Mouse (Mus musculus): ENCODE results near the gene Nxnl2. TPM values are rescaled to one million over a fixed set of nuclear protein-coding genes. Genes with fewer than 3 reads are reported as not detected.

Nxnl2 gene
- polyA plus RNA-seq (2015; fragmentation: Nextera tagmentation; extraction: Ambion mirVana), result 1.0 and 1.3 TPM in 2 replicates

DNA sequence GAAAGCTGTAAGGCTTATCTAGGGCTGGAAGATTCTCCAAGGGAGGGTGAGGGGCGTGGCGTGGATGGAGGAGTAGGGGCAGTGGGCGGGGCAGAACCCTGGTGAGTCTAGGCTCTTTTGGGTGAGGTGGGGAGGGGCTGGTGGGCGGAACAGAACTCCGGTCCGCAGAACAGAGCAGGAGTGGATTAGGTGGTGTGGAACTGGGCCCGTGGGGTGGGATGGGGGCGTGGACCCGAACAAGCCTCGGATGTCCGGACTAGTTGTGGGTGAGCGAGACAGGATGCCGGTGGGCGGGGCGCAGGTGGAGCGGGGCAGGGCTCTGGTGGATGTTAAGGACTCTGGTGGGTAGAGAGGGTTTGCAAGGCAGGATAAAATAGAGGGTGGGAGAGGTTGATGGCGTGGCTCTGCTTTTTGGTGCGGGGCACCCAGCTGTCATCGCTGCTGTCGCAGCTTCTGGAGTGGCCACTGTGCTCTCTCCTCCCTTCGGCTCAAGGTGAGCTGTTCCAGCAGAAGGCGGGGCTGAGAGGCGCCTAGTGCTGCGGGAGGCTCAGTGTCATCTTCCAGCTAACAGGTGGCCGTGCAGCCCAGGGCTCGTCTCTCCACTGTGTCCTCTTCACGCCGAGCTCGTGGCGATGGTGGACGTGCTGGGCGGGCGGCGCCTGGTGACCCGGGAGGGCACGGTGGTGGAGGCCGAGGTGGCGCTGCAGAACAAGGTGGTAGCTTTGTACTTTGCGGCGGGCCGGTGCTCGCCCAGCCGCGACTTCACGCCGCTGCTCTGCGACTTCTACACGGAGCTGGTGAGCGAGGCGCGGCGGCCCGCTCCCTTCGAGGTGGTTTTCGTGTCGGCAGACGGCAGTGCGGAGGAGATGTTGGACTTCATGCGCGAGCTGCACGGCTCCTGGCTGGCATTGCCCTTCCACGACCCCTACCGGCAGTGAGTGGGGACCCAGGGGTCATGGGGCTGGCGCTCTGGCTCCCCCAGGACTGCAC is at the start of gene Nxnl2:
Nxnl2 (plus strand) TSS at position 332 of the 990 bp plus-strand sequence.
- H3K27me3 ChIP-seq (replicated peaks; ENCODE audit: insufficient read depth, low read length), result no peaks in the 10 kb centered on the region
- peak within 1 kb of the TSS; percentile 42 for H3K4me3 ChIP-seq (ENCODE audit: low read depth, low read length)
- no peaks in the 10 kb centered on the region for H3K36me3 ChIP-seq (ENCODE audit: insufficient read depth, low read length)
- no peak within 1 kb of the TSS for H3K27ac ChIP-seq (ENCODE audit: low read length)
- H3K9ac ChIP-seq (replicated peaks; ENCODE audit: low read depth), result no peak within 1 kb of the TSS
- peak; percentile 60 for DNase-seq (ENCODE audit: low spot score)
- peak; percentile 69 for ATAC-seq
- under 1% methylated on average over 48 of the region's 64 CpGs for WGBS
- H3K4me2 ChIP-seq (replicated peaks; ENCODE audit: low read depth, low read length), result peak within 1 kb of the TSS; percentile 87
- peak; percentile 74 for TF ChIP-seq CTCF (IDR thresholded peaks at IDR 0.05)
- TF ChIP-seq EP300 (IDR thresholded peaks at IDR 0.05), result no peak
- no peaks in the 10 kb centered on the region for H3K4me1 ChIP-seq (ENCODE audit: insufficient read depth, low read depth, low read length)
- no peaks in the 10 kb centered on the region for H3K9me3 ChIP-seq (ENCODE audit: low read length)

DNA sequence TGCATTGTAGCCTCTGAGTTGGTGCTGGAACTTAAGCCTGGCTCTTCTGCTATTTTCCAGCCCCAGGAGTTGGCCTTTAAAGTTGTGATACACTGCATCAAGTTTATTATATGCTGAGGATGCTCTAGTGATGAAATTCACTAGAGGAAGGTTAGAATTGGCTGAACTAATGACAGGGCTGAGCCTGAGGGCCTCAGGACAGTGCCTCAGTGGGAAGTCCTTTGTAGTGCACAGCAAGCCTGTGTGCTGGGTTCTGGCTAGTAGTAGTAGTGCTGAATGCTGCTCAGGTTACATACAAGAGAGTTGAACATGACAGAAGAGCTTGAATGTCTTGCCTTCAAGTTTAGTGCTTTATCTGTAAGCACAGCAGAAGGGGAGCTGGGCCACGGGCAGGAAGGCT is 48.9 kb upstream of the Nxnl2 start:
- Histone ChIP-seq H3K9me3 (ENCODE audit: low read length) (no peaks in the 10 kb centered on the region), H3K9ac (replicated peaks; ENCODE audit: low read depth) (no peak overlapping the region), H3K27ac (ENCODE audit: low read length) (no peak overlapping the region)

DNA sequence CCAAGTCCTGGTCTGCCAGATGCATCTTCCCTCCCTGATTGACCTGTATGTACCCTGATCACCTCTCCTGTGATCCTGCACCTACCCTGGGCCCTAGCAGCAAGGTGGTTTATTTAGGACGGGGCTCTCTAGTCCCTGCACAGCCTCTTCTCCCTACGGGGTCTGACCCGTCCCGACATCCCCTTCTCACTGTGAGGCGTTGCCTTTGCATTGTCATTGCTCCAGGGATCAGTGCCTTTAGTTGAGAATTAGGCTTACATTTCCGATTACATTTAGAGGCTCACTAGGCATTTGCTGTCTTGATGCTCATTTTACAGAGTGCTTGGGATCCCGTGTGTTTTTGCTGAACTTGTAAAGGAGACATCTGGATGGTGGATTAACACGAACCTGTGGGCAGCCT is 48.1 kb upstream of the Nxnl2 start:
- Histone ChIP-seq H3K36me3 (ENCODE audit: insufficient read depth, low read length) (no peaks in the 10 kb centered on the region), H3K27ac (ENCODE audit: low read length) (no peak overlapping the region), H3K4me2 (replicated peaks; ENCODE audit: low read depth, low read length) (no peak overlapping the region), H3K9ac (replicated peaks; ENCODE audit: low read depth) (no peak overlapping the region), H3K9me3 (ENCODE audit: low read length) (no peaks in the 10 kb centered on the region), H3K4me1 (ENCODE audit: insufficient read depth, low read depth, low read length) (peaks cover 21% of the 10 kb centered on the region; the same call in 1 of the 2 replicates), H3K4me3 (ENCODE audit: low read depth, low read length) (no peak overlapping the region), H3K27me3 (replicated peaks; ENCODE audit: insufficient read depth, low read length) (no peaks in the 10 kb centered on the region)
- ATAC-seq (no peak), DNase-seq (ENCODE audit: low spot score) (no peak)
- TF ChIP-seq CTCF (IDR thresholded peaks at IDR 0.05), result no peak
- TF ChIP-seq EP300 (IDR thresholded peaks at IDR 0.05), result no peak
- WGBS, result 85% methylated on average over 8 of the region's 8 CpGs

More for the DNA sequence above, 48.9 kb upstream of the Nxnl2 start:
- Histone ChIP-seq H3K27me3 (replicated peaks; ENCODE audit: insufficient read depth, low read length) (no peaks in the 10 kb centered on the region), H3K4me2 (replicated peaks; ENCODE audit: low read depth, low read length) (no peak overlapping the region), H3K36me3 (ENCODE audit: insufficient read depth, low read length) (no peaks in the 10 kb centered on the region), H3K4me1 (ENCODE audit: insufficient read depth, low read depth, low read length) (peaks cover 18% of the 10 kb centered on the region; the same call in 1 of the 2 replicates), H3K4me3 (ENCODE audit: low read depth, low read length) (no peak overlapping the region)
- ATAC-seq (no peak), DNase-seq (ENCODE audit: low spot score) (no peak)
- TF ChIP-seq EP300 (IDR thresholded peaks at IDR 0.05) (no peak), CTCF (IDR thresholded peaks at IDR 0.05) (no peak)
- 35% methylated on average over 1 of the region's 1 CpGs for WGBS

DNA sequence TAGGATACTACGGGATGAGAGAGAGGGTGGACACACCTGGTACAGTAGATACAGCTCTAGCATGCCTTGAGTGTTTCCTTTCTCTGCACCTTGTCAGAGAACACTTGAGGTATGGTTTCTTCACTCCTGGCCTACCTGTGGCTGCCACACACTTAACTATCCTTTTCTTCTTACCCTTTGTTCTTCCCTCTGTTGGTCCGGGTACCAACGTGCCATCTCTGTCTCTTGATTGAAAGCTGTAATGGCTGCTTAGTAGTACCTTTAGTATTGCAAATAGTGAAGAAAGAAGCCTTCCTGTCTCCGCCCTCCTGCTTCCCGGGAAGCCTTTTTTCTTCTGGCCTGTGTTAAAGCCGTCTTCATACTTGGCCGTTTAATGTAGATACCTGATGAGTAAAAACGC is 45.5 kb upstream of the Nxnl2 start:
- H3K27me3 ChIP-seq (replicated peaks; ENCODE audit: insufficient read depth, low read length), result no peaks in the 10 kb centered on the region
- H3K4me3 ChIP-seq (ENCODE audit: low read depth, low read length), result no peak overlapping the region
- no peak overlapping the region for H3K27ac ChIP-seq (ENCODE audit: low read length)
- no peak for DNase-seq (ENCODE audit: low spot score)
- no peak overlapping the region for H3K4me2 ChIP-seq (replicated peaks; ENCODE audit: low read depth, low read length)
- ATAC-seq, result no peak
- 52% methylated on average over 8 of the region's 8 CpGs for WGBS
- H3K9ac ChIP-seq (replicated peaks; ENCODE audit: low read depth), result no peak overlapping the region
- H3K4me1 ChIP-seq (ENCODE audit: insufficient read depth, low read depth, low read length), result peaks cover 19% of the 10 kb centered on the region; the same call in 1 of the 2 replicates
- TF ChIP-seq CTCF (IDR thresholded peaks at IDR 0.05), result no peak
- TF ChIP-seq EP300 (IDR thresholded peaks at IDR 0.05), result no peak
- H3K9me3 ChIP-seq (ENCODE audit: low read length), result no peaks in the 10 kb centered on the region
- H3K36me3 ChIP-seq (ENCODE audit: insufficient read depth, low read length), result no peaks in the 10 kb centered on the region

DNA sequence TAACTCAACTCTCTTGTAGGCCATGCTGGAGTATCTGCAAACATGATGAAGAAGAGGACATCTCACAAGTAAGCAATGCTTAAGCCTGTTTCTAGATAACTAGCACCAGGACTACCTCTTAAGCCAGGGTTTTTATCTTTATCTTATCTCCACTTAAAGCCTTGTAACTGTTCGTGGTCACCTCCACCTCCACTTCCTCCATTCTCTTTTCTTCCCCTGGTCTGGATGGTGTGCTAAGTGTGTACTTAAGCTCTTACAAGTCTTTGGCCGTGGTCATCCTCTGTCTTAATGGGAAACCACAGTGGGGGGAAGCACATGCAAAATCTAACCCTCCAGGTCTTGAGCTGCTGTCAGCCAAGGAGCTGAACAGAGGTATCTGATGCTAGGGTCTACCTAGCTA is 42.9 kb upstream of the Nxnl2 start:
- Histone ChIP-seq H3K4me3 (ENCODE audit: low read depth, low read length) (no peak overlapping the region), H3K27ac (ENCODE audit: low read length) (no peak overlapping the region), H3K9ac (replicated peaks; ENCODE audit: low read depth) (no peak overlapping the region), H3K9me3 (ENCODE audit: low read length) (no peaks in the 10 kb centered on the region), H3K4me1 (ENCODE audit: insufficient read depth, low read depth, low read length) (peaks cover 13% of the 10 kb centered on the region; the same call in 1 of the 2 replicates), H3K27me3 (replicated peaks; ENCODE audit: insufficient read depth, low read length) (no peaks in the 10 kb centered on the region), H3K36me3 (ENCODE audit: insufficient read depth, low read length) (no peaks in the 10 kb centered on the region), H3K4me2 (replicated peaks; ENCODE audit: low read depth, low read length) (no peak overlapping the region)
- no peak for DNase-seq (ENCODE audit: low spot score)
- WGBS, result 44% methylated on average over 2 of the region's 2 CpGs
- no peak for TF ChIP-seq CTCF (IDR thresholded peaks at IDR 0.05)
- no peak for TF ChIP-seq EP300 (IDR thresholded peaks at IDR 0.05)
- no peak for ATAC-seq

DNA sequence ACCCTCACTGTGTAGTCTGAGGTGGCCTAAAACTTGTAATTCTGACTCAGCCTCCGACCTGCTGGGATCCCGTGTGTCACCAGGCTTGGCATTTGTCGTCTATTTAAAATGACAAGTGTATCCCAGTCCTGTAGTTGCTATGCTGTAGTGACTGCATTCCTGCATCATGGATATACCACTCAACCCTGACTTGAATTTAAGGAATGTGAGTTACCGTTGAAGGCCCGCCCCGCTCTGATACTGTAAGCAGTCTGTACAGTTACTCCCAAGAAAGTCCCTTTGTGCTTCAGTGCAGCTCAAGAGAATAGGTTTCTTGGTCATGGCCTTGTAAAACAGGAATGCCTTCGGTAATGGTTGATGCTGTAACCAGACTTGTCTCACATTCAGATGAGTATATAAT is 42.4 kb upstream of the Nxnl2 start:
- Histone ChIP-seq H3K36me3 (ENCODE audit: insufficient read depth, low read length) (no peaks in the 10 kb centered on the region), H3K27ac (ENCODE audit: low read length) (no peak overlapping the region), H3K4me1 (ENCODE audit: insufficient read depth, low read depth, low read length) (peaks cover 13% of the 10 kb centered on the region; the same call in 1 of the 2 replicates), H3K4me2 (replicated peaks; ENCODE audit: low read depth, low read length) (no peak overlapping the region), H3K9me3 (ENCODE audit: low read length) (no peaks in the 10 kb centered on the region), H3K9ac (replicated peaks; ENCODE audit: low read depth) (no peak overlapping the region), H3K27me3 (replicated peaks; ENCODE audit: insufficient read depth, low read length) (no peaks in the 10 kb centered on the region), H3K4me3 (ENCODE audit: low read depth, low read length) (no peak overlapping the region)
- ATAC-seq (peak; percentile 92), DNase-seq (ENCODE audit: low spot score) (peak; percentile 72)
- 59% methylated on average over 7 of the region's 7 CpGs for WGBS
- TF ChIP-seq CTCF (IDR thresholded peaks at IDR 0.05), result no peak
- TF ChIP-seq EP300 (IDR thresholded peaks at IDR 0.05), result peak; percentile 85
